Mouse (Mus musculus) myocyte (in vitro differentiated cells): ENCODE data around the gene Gm17190. TPM values are rescaled to one million over a fixed set of nuclear protein-coding genes. Genes with fewer than 3 reads are reported as not detected.

Source experiments
- H3K27me3 ChIP-seq: one replicate; pipeline ENCODE4 v1.6.1; 2011; ENCODE audit not compliant: control insufficient read depth, insufficient read depth, insufficient read length
- H3K36me3 ChIP-seq: one replicate; pipeline ENCODE4 v1.6.1; 2011; ENCODE audit not compliant: control insufficient read depth, insufficient read depth
- H3K4me2 ChIP-seq: one replicate; pipeline ENCODE4 v1.6.1; 2011; ENCODE audit warnings: low read depth, control low read depth
- H3K4me3 ChIP-seq: one replicate; pipeline ENCODE4 v1.5.1; 2011; ENCODE audit warnings: mild to moderate bottlenecking, control low read depth, moderate library complexity
- H3K79me2 ChIP-seq: one replicate; pipeline ENCODE4 v1.6.1; 2011; ENCODE audit not compliant: control insufficient read depth, insufficient read depth
- H3ac ChIP-seq: one replicate; pipeline ENCODE4 v1.6.1; 2011; ENCODE audit not compliant: control insufficient read depth, insufficient read length
- CEBPB ChIP-seq: IDR thresholded peaks from 2 replicates; pipeline ENCODE4 v1.6.1; 2011; ENCODE audit warnings: mild to moderate bottlenecking, moderate library complexity; ENCODE audit not compliant: poor library complexity, insufficient read depth, severe bottlenecking
- E2F4 ChIP-seq: IDR thresholded peaks from one replicate; pipeline ENCODE4 v1.6.1; 2011; ENCODE audit warnings: mild to moderate bottlenecking, control low read depth, moderate library complexity; ENCODE audit not compliant: insufficient read depth
- MAX ChIP-seq: IDR thresholded peaks from one replicate; pipeline ENCODE4 v1.6.1; 2011; ENCODE audit warnings: low read depth, mild to moderate bottlenecking, control low read depth
- MYOD1 ChIP-seq, 3 experiments: IDR thresholded peaks; one replicate each; pipeline ENCODE4 v1.6.1; 2011; ENCODE audit warnings: control low read depth in 2 of 3, low read depth in 2 of 3, mild to moderate bottlenecking in 2 of 3, moderate library complexity in 1 of 3; ENCODE audit not compliant: insufficient read length in 2 of 3, control insufficient read depth in 1 of 3
- MYOG ChIP-seq, 3 experiments: IDR thresholded peaks; one replicate each; pipeline ENCODE4 v1.6.1; 2011; ENCODE audit warnings: control low read depth in 2 of 3, low read depth in 2 of 3, mild to moderate bottlenecking in 2 of 3; ENCODE audit not compliant: insufficient read length in 2 of 3, control insufficient read depth in 1 of 3, insufficient read depth in 1 of 3
- POLR2A ChIP-seq: IDR thresholded peaks from one replicate; pipeline ENCODE4 v1.6.1; 2011; ENCODE audit warnings: low read depth, mild to moderate bottlenecking, control low read depth, moderate library complexity; ENCODE audit not compliant: insufficient read length
- POLR2AphosphoS2 ChIP-seq: IDR thresholded peaks from one replicate; pipeline ENCODE4 v1.6.1; 2011; ENCODE audit warnings: low read depth, control low read depth; ENCODE audit not compliant: insufficient read length
- REST ChIP-seq: IDR thresholded peaks from one replicate; pipeline ENCODE4 v1.6.1; 2011; ENCODE audit warnings: mild to moderate bottlenecking, control low read depth, moderate library complexity; ENCODE audit not compliant: insufficient read depth, insufficient read length
- SRF ChIP-seq: IDR thresholded peaks from one replicate; pipeline ENCODE4 v1.6.1; 2011; ENCODE audit warnings: low read depth; ENCODE audit not compliant: control insufficient read depth, insufficient read length
- TCF12 ChIP-seq: IDR thresholded peaks from one replicate; pipeline ENCODE4 v1.6.1; 2011; ENCODE audit warnings: mild to moderate bottlenecking, control low read depth; ENCODE audit not compliant: poor library complexity, insufficient read depth, severe bottlenecking
- TCF3 ChIP-seq: IDR thresholded peaks from one replicate; pipeline ENCODE4 v1.6.1; 2011; ENCODE audit warnings: low read depth, control low read depth; ENCODE audit not compliant: insufficient read length
- USF1 ChIP-seq: IDR thresholded peaks from one replicate; pipeline ENCODE4 v1.6.1; 2011; ENCODE audit warnings: low read depth, mild to moderate bottlenecking, control low read depth, moderate library complexity
- polyA plus RNA-seq: library from polyadenylated mRNA; unstranded; fragments of >200 nt; fragmentation: generic; extraction: Trizol; gene quantifications from one replicate; pipeline ENCODE4 v1.2.1, GENCODE M21; 2012; ENCODE audit warnings: missing spikeins

Gene Gm17190
- polyA plus RNA-seq, 1 experiment, result not detected

DNA sequence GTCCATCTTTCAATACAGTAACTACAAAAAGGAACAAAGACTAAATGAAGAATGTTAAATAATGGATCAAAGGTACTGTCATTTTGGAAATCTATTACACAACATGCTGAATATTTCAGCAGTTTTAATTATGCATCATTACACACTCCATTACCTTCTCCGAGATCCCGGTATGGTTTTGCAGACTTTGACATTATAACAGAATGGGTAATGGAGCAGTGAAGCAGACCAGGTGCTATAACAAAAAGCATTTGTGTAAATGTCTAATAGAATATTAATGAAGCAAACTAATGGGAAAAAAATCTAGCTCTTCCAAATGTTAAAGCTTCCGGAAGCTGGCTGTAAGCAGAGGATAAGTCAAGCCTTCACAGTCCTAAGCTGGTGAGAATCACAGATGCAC lies 28.9 kb downstream of the Gm17190 start:
- Histone ChIP-seq H3K4me2 (no peak overlapping the region), H3ac (no peak overlapping the region), H3K27me3 (no peaks in the 10 kb centered on the region), H3K36me3 (no peaks in the 10 kb centered on the region), H3K4me3 (no peak overlapping the region), H3K79me2 (no peaks in the 10 kb centered on the region)
- TF ChIP-seq POLR2A (no peak), USF1 (no peak), E2F4 (no peak), MYOD1 (IDR thresholded peaks at IDR 0.05; ENCODE audit: control insufficient read depth in 1 of 3, insufficient read length in 2 of 3, low read depth in 2 of 3) (no peak), CEBPB (no peak), REST (no peak), TCF12 (no peak), MAX (no peak), MYOG (IDR thresholded peaks at IDR 0.05; ENCODE audit: control insufficient read depth in 1 of 3, insufficient read depth in 1 of 3, insufficient read length in 2 of 3, low read depth in 2 of 3) (no peak), SRF (no peak)

DNA sequence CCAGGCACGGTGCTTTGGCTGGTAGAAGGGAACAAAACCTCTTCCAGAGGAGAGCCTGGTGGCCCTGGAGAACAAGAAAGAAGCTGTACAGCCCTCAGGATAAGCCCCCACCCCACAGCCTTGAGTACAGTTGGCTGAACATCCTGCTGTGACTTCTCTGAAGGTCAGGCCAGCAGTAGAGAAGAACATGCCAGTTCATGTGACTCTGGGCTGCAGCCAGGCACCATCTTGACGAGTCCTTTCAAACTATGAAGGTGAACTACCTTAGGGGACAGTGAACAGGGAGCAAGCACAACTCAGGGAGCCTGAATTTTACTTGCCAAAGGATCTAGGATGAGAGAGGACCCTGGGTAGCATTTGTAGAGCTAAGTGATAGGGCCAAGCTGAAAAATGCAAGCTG lies 30.9 kb downstream of the Gm17190 start:
- H3K4me3 ChIP-seq, result no peak overlapping the region
- no peak overlapping the region for H3ac ChIP-seq
- no peaks in the 10 kb centered on the region for H3K36me3 ChIP-seq
- no peaks in the 10 kb centered on the region for H3K27me3 ChIP-seq
- TF ChIP-seq MAX (no peak), E2F4 (no peak), REST (no peak), TCF3 (no peak), USF1 (no peak), CEBPB (no peak), POLR2A (no peak)
- H3K4me2 ChIP-seq, result no peak overlapping the region
- H3K79me2 ChIP-seq, result no peaks in the 10 kb centered on the region

DNA sequence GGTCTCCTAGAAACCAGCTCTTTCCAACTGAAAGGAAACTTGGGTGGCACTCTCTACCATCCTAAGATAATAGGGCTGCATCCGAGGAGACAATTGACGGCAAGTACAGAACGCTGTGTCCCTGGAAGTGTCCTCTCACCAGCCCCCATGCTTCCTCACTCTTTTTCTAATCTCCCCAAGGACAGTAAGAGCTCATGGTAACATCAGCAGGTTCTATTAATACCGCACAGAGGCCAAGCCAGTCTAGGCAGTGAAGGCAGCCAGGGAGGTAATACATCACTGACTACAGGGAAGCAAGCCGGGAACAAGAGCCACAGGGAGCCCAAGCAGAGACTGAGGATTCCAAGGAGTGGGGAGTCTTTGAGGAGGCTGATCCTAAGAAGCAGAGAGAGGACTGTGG lies 43.2 kb downstream of the Gm17190 start:
- no peak overlapping the region for H3ac ChIP-seq
- H3K4me3 ChIP-seq, result no peak overlapping the region
- H3K27me3 ChIP-seq, result no peaks in the 10 kb centered on the region
- no peak overlapping the region for H3K4me2 ChIP-seq
- no peaks in the 10 kb centered on the region for H3K79me2 ChIP-seq
- no peaks in the 10 kb centered on the region for H3K36me3 ChIP-seq
- TF ChIP-seq TCF3 (no peak), CEBPB (no peak), MYOG (IDR thresholded peaks at IDR 0.05; ENCODE audit: control insufficient read depth in 1 of 3, insufficient read depth in 1 of 3, insufficient read length in 2 of 3, low read depth in 2 of 3) (no peak), REST (no peak), POLR2A (no peak), E2F4 (no peak), MYOD1 (IDR thresholded peaks at IDR 0.05; ENCODE audit: control insufficient read depth in 1 of 3, insufficient read length in 2 of 3, low read depth in 2 of 3) (no peak), SRF (no peak), POLR2AphosphoS2 (no peak), USF1 (no peak), TCF12 (no peak), MAX (no peak)

DNA sequence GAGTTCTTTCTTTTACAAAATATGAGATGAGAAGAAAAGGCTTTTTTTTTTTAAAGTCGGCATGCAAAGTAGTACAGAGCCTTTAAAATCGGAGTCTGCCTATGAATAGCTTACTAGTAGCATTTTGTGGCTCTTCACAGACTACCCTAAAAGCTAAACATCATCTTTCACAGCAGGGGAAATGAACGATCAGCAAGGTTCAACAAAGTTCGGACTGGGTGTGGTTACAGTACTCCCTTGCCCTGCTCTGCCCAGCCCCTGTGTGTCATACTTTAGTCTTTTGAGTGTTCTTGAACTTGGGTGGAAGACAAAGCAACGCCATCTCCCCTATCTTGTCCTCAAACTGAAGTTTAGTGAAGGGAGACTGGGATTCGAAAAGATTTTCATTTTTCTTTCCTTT lies 44.8 kb downstream of the Gm17190 start:
- Histone ChIP-seq H3K79me2 (no peaks in the 10 kb centered on the region), H3ac (no peak overlapping the region), H3K4me3 (no peak overlapping the region), H3K36me3 (no peaks in the 10 kb centered on the region), H3K4me2 (no peak overlapping the region), H3K27me3 (peaks cover 8% of the 10 kb centered on the region)
- no peak for TF ChIP-seq USF1
- TF ChIP-seq TCF3, result no peak
- no peak for TF ChIP-seq POLR2A
- TF ChIP-seq SRF, result no peak
- TF ChIP-seq MYOD1 (IDR thresholded peaks at IDR 0.05; ENCODE audit: control insufficient read depth in 1 of 3, insufficient read length in 2 of 3, low read depth in 2 of 3), result no peak
- TF ChIP-seq POLR2AphosphoS2, result no peak
- no peak for TF ChIP-seq E2F4
- no peak for TF ChIP-seq TCF12
- TF ChIP-seq CEBPB, result no peak

- TF ChIP-seq REST, result no peak
- no peak for TF ChIP-seq TCF12
- no peak for TF ChIP-seq POLR2A
- TF ChIP-seq CEBPB, result no peak
- TF ChIP-seq MYOG (IDR thresholded peaks at IDR 0.05; ENCODE audit: control insufficient read depth in 1 of 3, insufficient read depth in 1 of 3, insufficient read length in 2 of 3, low read depth in 2 of 3), result no peak
- no peak for TF ChIP-seq POLR2AphosphoS2
- no peak for TF ChIP-seq TCF3
- no peak for TF ChIP-seq MAX
- TF ChIP-seq USF1, result no peak
- TF ChIP-seq SRF, result no peak
- no peak for TF ChIP-seq E2F4
- TF ChIP-seq MYOD1 (IDR thresholded peaks at IDR 0.05; ENCODE audit: control insufficient read depth in 1 of 3, insufficient read length in 2 of 3, low read depth in 2 of 3), result no peak
- Histone ChIP-seq H3K79me2 (no peaks in the 10 kb centered on the region), H3ac (no peak overlapping the region), H3K36me3 (no peaks in the 10 kb centered on the region), H3K4me3 (no peak overlapping the region), H3K27me3 (peaks cover 27% of the 10 kb centered on the region), H3K4me2 (no peak overlapping the region)
Observed at GRCm38 (mm10) chr13:96129081-96129480, 47.2 kb downstream of the Gm17190 start.
